Mouse (Mus musculus): ENCODE data around the gene Ranbp10.

The Ranbp10 gene

DNA sequence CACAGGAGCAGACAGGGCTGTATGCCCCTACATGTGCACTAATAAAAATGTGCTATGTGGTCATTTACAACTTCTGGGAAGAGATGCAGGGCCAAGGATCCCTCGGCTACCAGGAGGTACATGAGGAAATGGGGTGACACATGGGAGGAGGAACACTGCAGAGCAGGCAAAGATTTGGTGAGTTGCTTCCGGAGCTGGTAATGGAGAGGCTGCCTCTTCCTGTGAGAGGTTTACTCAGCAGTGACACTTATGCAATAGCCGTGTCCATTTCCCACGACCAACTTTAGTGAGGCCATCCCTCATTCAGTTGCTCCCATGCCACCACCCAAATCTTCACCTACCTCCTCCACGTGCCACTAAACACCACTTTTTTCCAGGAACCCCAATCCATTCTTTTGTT lies 46.9 kb downstream of the Ranbp10 start:
- DNase-seq, result no peak

- no peak for DNase-seq
Observed at GRCm38 (mm10) chr8:105777833-105778232, 49.3 kb downstream of the Ranbp10 start.

GRCm38 (mm10) chr8:105774498-105774897 lies 52.7 kb downstream of the Ranbp10 start:
- no peak for DNase-seq

DNA sequence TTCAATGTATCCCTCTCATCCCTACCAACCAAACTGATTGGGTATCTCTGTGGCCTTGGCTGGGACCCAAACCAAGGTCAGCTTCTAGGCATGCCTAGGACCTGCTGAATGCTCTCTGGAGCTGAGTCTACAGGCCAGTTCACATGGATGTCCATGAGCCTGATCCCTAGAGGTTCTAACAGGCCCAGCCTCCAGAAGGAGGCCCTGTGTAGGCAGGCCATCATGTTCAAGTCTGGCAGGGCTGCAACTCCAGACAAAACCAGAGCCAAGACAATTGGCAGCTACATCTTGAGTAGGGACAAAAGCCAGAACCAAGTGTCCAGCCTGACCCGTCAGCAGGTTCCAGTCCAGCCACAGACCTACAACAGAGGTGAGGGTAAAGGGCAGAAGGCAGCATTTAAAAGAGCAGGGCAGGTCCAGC lies 53.7 kb downstream of the Ranbp10 start:
- DNase-seq, result no peak

DNA sequence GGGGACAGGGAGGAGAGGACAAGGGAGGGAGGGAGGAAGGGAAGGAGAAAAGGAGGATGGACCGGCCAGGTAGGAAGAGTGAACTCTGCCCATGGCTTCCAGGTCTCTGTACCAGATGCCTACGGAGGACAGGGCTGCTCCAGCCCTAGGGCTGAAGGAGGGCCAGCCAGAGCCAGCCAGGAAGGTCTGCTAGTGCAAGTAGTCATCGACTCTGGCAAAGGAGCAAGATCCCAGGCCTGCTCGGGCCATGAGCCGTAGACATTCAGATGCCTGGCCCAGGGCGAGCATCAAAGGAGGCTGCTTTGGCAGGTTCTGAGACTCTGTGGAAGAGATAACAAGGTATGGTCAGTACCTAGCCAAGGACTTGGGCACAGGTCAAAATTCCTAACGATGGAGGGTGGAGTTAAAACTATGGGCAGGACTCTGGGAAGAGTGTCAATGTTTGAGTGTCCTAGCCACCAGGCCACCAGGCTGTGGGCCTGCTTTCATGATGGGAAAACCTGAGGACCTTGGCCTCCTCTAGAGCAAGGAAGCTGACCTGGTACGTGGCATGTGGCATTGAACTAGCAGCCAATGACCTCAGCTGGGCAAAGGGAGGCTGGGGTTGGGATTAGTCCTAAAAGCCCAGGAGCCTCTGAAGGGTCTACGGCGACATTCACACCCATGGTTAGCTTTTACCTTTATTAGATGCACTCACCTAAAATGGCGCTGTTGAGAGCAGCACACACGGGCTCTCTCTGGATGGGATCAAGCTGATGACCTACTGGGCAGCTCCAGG lies 55.6 kb downstream of the Ranbp10 start:
- no peak for DNase-seq

GRCm38 (mm10) chr8:105770609-105771008 lies 56.5 kb downstream of the Ranbp10 start:
- no peak for DNase-seq

DNA sequence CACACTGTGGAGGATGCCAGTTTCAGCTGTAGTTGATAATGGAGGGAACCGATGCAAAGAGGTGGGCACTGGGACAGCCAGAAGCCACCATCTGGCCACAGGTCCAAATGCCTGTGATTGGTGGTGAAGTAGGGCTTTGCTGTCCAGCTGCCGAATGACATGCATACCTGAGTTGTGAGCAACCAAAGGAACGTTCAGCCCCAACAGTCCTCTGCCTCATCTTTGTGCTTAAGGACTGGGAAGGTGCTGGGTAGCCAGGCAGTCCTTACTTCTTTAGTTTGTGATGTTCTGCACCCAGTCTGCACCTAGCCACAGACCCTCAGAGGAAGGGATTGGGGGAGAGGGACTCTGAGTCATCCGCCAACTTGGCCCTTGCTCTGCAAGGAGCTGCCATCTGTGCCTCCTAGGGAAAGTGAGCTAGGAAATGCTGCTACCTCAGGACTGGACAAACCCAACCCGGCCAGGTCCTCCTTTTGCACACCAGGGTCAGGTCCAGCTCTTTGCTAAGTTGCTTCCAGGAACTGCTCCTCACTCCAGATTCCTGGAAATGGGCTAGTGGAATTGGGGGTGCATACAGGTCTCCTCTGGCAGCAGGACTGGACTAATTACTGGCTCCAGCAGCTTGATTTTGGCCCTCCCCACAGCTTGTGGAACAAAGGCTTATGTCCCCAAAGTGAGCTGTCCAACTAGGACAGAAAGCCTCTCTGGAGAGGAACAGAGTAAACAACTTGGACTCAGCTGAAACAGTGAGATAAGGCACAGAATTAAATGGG lies 58.5 kb downstream of the Ranbp10 start:
- no peak for DNase-seq

DNA sequence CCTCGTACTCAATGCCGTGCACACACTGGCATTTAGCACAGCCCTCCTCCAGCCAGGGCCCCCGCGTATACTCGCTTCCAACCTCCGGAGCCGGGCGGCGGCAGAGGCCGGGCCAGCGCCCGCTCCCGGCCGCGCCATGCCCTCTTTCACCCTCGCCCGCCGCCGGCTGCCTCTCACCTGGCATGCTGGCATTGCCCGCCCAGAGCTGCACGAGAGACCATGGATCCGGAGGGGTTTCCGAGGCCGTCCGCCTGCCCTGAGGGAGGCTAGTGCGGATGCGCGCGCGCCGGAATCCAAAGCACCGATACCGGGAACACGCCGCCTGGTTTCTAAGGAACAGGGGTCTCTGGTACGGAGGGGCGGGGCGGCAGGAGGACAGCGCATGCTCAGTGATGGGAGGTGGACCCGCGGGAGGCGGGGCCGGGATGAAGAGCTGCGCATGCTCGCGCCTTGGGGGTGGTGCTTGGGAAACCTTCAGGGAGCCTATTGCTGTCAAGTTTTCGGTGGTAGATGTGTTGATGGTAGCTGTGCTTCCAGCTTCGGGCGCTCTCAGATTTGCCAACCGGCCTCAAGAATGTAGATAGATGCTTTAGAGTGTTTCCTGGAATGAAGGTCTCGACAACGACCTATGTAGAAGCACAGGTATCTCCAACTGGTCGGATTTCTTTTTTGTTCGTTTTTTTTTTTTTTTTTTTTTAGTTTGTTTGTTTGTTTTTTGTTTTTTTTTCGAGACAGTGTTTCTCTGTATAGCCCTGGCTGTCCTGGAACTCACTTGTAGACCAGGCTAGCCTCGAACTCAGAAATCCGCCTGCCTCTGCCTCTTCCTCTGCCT lies 68.7 kb downstream of the Ranbp10 start, which contains the start of gene Gfod2:
Gfod2 (minus strand) TSS at position 388 of the 832 bp plus-strand sequence.
- DNase-seq, result peak; percentile 97 to 98

DNA sequence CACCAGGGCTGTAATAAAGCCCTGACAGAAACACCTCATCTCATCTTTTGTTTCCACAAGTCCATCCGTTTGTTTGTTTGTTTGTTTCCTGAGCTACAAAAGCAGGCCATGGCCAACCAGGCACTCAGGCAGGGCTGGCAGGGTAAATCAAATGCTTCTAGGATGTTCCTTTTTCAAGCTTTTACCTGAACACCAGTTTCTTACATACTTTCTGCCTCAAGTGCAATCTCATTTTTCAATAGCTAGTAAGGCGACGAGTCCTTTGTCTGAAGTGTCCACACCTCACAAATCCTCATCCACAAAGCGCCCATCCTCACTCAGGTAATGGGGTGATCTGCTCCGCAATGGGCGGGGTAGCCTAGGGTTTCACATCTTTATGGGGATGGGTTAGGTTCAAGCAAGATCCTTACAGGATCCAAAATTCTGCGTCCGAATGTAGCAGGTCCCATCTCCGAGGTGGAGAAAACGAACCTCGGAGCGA lies 69.3 kb downstream of the Ranbp10 start:
- no peak for DNase-seq

GRCm38 (mm10) chr8:105754688-105755087 lies 72.5 kb downstream of the Ranbp10 start:
- DNase-seq, result no peak

- no peak for DNase-seq
Observed at GRCm38 (mm10) chr8:105753916-105754315, 73.2 kb downstream of the Ranbp10 start.

DNA sequence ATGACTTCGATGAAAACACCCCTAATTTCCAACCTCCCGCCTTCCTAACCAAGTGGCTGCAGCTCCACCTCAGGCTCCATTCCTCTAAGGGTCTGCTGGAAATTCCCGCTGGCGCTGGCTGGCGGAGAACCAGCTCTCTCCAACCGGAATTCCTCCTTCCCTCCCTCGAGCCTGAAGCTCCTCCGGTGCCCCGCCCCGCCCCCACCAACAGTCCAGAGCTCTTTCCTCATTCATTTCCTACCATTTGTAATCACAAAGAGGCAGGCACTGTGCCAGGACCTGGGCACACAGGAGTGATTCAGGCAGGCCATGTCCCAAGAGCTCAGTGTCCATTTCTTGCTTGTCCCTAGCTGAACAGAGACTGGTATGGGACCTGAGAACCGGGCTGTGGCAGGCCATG lies 76.5 kb downstream of the Ranbp10 start:
- no peak for DNase-seq

DNA sequence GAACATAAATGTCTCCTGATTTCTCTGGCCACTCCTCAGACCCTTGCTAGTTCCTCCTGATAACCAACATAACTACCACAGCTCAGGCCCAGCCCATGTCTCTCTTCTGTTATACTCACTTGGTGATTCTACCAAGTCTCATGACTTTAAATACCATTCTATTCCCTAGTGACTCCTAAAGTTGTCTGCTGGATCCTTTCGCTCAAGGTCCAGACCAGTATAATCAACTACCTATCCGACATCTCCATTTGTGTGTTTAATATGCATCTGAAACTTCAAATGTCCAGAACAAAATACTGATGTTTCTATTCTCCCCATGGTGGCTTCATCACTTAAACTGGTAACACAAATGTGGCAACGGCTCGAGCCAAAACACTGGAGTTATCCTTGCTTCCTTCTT lies 83.8 kb downstream of the Ranbp10 start:
- no peak for DNase-seq

DNA sequence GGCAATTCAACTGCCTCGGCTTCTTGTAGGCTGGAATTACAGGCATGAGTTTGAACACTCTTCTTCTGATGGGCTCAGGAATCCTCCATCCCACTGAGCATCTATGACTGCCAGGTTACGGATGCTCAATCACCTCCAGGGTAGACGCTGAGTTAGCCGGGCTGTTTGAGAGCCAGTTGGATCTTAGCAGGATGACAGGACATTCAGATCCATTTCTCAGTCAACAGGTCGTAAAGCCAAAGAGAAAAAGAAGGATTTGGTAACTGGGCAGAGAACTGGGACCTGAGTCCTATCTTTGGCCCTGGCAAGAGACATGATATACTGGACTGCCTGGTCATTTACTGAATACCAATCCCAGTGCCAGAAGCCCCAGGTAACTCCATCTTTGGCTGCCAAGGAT lies 87.9 kb downstream of the Ranbp10 start:
- DNase-seq, result no peak

DNA sequence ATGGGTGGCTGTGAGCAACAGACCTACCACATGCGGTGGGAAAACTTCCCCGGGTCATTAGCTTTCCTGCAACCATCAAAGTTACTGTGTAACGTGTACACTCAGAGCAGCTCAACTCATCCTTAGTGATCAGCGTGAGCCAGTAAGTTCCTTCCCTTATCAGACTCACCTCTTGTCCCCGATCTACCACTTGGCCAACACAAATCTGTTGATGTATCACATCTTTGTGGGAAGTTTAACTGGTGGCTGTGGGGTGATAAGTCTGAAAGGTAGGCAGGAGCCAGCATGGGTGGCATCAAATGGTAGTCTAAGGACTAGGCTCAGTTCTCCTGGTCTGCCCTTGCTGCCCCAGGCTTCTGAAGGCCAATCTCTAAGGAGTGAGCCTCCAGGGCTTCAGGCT lies 95.0 kb downstream of the Ranbp10 start:
- no peak for DNase-seq

DNA sequence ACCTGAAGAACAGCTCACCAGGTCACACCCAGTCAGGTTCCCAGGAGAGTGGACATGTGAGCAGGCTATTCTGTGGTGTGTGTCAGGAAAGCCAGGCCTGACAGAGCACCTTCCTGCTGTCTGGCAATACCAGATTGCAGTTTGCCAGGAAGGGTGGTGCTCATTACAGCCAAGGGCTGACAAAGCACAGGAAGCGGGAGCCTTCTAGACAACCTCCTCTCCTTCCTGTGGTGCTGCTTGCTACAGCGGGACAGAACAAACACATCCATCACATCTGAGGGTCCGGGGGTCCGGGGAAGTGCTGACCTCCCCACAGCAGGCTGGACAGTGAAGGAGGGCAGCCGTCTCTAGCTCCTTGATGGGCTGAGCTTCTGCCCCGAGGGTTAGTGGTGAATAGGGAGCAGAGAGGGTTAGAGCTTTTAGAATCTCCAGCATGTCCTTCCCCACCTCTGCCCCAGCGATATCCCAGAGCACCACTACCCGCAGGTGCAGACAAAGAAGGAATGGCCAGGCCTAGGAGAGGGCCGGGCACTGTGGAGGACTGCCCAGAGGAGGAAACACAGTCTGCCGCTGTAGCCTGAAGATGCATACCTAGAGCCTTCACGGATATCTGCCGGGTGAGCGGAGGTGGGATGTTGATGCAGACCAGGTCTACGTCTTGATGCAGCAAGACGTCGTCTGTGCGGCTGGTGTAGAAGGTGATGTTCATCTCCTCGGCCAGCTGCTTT lies 99.6 kb downstream of the Ranbp10 start:
- DNase-seq, result no peak

- DNase-seq, result no peak
Observed at GRCm38 (mm10) chr8:105725726-105726125, 101.4 kb downstream of the Ranbp10 start.

GRCm38 (mm10) chr8:105722861-105723260 lies 104.3 kb downstream of the Ranbp10 start:
- DNase-seq, result no peak

GRCm38 (mm10) chr8:105719637-105720036 lies 107.5 kb downstream of the Ranbp10 start:
- no peak for DNase-seq
